Mouse (Mus musculus) kidney, adult 2 months (tissue): ENCODE results near the gene Nr2f6.

ENCODE experiments used
- CTCF ChIP-seq: fragments of 200-500 bp; conservative IDR thresholded peaks from 2 replicates; pipeline ENCODE4 v1.5.1; 2011; ENCODE audit warnings: low read depth, mild to moderate bottlenecking, control low read depth, low read length, moderate library complexity, mixed read lengths; ENCODE audit not compliant: insufficient read depth, insufficient read length
- POLR2A ChIP-seq: fragments of 200-500 bp; IDR thresholded peaks from one replicate; pipeline ENCODE4 v1.6.1; 2011; ENCODE audit warnings: low read depth, low read length, control low read depth

DNA sequence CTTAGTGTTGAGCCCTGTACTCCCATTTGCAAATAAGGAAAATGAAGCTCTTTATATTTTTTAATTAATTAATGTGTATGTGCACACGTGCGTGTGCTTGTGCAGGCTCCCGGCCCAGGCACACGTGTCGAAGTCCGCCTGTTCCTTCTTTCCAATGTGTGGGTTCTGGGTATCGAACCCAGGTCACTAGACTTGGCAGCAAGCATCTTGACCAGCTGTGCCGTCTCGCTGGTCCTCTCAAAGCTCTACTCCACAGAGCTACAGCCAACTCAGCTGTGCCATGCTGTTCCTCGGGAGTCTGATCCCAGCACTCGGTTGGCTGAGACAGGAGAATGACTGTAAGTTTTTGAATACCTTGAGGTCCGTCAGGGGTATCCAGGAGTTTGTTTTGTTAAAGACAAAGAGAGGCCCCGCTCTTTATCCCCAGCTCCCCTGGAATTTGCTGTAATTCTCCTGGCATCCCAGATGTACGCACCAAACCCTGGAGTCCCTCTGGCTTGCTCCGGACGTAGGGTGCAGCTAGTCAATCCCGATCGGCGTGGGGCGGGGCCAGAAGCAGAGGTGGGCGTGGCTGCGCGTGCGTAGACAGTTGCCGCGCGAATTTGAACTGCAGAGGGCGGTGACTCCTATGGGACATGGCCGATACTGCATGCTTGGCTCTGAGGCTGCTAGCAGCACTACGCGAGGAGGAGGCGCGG is 23.8 kb upstream of the Nr2f6 start, which contains the start of gene Ankle1:
- peak; percentile 34 for TF ChIP-seq POLR2A
- peak; percentile 71 for TF ChIP-seq CTCF
